Mouse (Mus musculus) adrenal gland, adult (tissue): ENCODE measurements at regions not wholly inside any gene's neighbourhood (a gene's known extent, or its start where the extent isn't known, plus 50 kb on each side); places are given as distances from the start of the nearest gene placed in this dataset.

ENCODE experiments used
- DNase-seq, 2 experiments: peaks; one replicate each; pipeline ENCODE4 v3.0.0; 2022 to 2023; ENCODE audit warnings: low spot score in 1 of 2; ENCODE audit not compliant: inconsistent age in 2 of 2

DNA sequence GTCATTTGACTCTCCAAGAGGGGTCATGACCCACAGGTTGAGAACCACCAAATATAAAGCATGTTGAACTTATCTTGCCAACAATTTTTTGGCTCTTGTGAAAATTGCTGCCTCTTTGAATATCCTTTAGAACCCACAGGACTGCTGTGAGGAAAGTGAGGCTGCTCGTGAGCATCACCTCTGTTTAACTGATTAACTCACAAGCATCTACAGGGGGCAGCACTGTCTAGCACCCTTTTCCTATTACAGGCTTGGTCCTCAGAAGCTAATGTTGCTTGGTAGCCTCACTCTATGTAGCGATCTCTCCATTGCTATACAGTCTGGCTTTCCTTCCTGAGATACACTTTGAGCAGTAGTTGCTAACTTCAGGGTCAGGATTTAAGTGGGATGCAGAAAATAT, 522.4 kb upstream of the Adam24 start:
- no peak for DNase-seq

DNA sequence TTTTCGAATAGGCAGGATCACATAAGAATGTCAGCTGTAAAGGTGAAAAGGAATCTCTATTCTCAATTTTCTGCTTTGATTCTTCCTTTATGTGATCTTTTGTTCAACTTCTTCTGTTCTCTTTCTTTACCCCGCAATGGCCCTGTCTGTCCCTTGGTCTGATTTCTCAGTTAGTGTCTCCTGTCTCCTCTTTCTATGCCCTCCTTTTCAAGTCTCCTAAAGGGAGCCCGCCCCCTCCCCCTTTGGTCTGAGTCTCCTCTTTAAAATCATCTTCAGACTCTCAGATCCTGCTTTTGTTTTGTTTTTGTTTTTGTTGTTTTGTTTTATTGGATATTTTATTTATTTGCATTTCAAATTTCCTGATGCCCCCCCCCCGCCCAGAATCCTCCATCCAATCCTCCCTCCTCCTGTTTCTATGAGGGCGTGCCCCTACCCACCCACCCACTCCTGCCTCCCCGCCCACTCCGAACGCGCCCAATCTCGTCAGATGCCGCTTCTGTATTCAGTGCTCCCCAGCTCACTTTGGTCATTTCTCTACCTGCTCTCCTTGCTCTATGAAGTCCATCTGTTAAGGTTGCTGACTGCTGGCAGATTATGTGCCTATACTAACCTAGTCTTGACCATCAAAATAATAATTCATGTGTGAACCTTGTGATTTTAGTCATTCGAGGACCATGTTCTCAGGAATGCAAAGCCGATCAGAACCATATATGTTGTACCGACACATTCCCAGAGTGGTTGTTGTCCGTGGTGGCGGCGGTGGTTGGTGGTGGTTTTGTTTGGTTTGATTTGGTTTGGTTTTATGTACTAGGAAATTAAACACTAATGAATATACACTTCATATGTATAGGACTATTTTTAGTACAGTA, 487.9 kb upstream of the Adam24 start:
- DNase-seq, result peak in 1 of 2 experiments; percentile 13

DNA sequence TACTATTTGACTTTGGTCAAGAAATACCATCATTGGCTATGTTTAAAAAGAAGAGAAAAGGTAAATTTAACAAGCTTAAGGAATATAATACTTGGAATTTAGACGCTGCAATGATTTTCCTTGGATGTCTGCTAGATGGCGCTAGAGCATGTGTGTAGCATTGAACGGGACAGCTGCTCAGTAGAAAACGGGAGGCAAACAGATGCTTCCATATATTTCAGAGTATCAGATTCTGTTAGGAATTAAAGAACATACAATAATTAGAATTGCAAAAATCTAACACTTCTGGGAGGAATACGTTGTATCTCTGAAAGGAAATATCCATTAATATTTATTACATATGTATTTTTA, 487.3 kb upstream of the Adam24 start:
- DNase-seq, result peak; percentile 13 to 76

DNA sequence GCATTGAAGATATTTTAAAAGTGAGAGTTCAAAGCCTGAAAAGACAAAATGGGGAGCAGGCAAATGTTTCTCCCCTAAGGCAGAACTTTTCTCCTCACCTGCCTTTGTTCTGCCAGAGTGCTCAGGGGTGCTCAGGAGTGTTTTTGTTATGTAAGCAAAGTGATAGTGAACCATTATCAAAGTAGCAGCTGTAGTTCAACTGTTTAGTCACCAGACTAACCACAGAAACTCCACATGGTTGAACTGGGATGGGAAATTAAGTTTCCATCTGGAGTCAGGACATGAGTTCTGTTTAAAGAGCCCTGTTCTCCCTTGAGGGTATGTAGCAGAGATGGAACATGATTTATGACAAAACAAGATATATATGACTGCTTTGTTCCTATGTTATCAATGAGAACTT, 482.6 kb upstream of the Adam24 start:
- DNase-seq, result peak in 1 of 2 experiments; percentile 20

DNA sequence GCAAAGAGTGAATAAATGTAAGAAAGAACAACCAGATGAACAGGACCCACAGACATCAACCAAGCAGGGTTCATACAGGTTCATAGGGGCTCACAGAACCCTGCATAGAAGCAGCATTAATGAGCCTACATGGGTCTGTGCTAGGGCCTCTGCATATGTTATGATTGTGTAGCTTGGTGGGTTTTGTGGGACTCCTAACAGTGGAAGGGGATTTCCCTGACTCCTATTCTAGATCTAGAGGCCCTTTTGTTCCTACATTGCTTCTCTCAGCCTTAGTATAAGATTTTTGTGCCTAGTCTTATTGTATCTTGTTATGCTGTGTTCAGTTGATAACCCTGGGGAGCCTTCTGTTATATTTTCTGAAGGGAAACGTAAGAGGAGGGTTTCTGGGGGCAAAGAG, 481.7 kb upstream of the Adam24 start:
- peak in 1 of 2 experiments; percentile 22 for DNase-seq

DNA sequence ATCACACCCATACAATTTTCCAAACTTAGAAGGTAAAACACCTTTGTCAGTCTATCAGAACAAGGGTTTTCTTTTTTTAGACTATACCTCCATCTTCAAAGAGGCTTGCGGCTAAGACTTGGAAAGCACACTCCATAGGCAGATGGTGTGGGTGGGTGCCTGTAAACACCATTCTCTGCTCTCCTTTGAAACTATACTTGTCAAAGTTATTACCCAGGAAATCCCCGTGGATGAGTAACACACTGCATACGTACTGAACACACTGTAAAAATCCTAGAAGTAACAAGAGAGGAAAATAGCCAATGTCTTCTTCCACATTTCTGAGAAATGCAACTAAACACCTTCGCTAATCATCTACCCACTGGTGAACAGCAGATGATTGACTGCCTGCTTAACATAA, 464.0 kb upstream of the Adam24 start:
- no peak for DNase-seq

DNA sequence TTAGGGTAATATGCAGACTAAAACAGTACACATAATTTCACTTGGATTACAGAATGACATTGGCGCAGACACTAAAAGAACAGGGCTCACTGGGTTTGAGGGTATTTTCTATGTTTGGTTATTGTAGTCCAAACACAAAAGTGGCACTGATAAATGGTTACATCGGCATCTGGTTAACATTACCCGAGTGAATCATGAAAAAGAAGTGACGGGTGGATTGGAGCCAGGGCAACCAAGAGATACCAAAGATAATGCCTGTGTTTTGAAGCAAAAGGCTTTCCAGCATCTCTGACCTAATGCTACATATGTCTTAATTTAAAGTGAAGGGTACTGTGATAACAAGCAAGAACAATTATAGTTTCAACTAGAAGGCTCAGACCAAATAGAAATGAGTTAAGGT, 451.4 kb upstream of the Adam24 start:
- peak in 1 of 2 experiments; percentile 23 for DNase-seq

DNA sequence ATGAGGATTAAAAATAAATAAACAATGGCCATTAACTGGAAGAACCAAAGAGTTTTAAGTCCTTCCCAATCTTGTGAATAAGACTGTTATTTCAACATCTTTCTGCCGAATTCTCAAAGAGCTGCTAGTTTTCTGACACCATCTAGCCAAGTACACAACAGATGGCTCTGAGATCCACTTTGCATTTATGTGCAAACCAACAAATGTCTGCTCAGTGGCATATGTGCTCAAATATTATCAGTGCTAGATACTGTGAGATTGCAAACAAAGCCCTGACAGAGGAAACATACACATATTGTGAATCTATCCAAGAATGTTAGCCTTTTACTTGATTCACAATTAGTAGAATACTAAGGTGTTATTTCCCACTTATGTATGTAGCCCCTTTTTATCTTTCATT, 447.6 kb upstream of the Adam24 start:
- no peak for DNase-seq
